Mouse (Mus musculus) bone marrow macrophage, adult 2 months (primary cell): ENCODE results near the gene Glis3.

ENCODE experiments used
- CTCF ChIP-seq: IDR thresholded peaks from 2 replicates; pipeline ENCODE4 v1.5.1; 2012; ENCODE audit warnings: low read depth, mild to moderate bottlenecking, low read length, moderate library complexity
- POLR2A ChIP-seq: IDR thresholded peaks from 2 replicates; pipeline ENCODE4 v1.6.1; 2012; ENCODE audit warnings: mild to moderate bottlenecking, low read depth, low read length, borderline replicate concordance

DNA sequence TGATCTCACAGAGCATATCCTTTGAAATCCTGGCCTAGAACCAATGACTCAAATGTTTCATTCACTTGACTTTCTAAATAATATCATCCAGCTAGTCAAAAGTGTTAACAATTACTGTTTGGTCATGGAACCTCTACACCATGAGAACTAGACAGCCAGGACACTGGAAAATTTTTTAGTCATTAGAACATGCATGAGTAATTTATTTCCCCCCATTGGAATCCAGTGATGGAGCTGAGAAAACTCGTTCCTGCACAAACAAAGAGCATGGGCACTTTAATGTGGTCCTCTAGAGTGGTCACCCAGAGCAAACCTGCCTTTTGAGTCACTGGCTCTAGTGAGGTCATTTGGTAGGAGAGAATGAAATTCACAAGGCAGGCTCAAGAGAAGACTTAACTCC lies 55.3 kb downstream of the Glis3 start:
- TF ChIP-seq CTCF, result no peak
- TF ChIP-seq POLR2A, result no peak
